Mouse (Mus musculus) adrenal gland, postnatal 25 days (tissue): Measurements from ENCODE around the gene Prkch. TPM values are rescaled to one million over a fixed set of nuclear protein-coding genes. Genes with fewer than 3 reads are reported as not detected.
"Not testable (repeated sequence)": the region's sequence is repeated elsewhere in the genome, so short reads cannot be mapped to it uniquely, and the experiment has no call there.

Experiments used
- DNase-seq: peaks from one replicate; pipeline ENCODE4 v3.0.0; 2021; ENCODE audit warnings: mixed read lengths
- long read RNA-seq: library from polyadenylated mRNA; stranded (forward); transcript quantifications from one replicate; pipeline ENCODE4 v2.0.0, GENCODE M21; 2021
- total RNA-seq: library from RNA; stranded (reverse); gene quantifications from 2 replicates; pipeline ENCODE4 v1.2.3, GENCODE M21; 2021

Prkch gene
- 13.6 and 15.2 TPM in 2 replicates for total RNA-seq
- long read RNA-seq, transcript Prkch-201 (14 exons, 3,545 nt): major isoform, 23 of 34 reads
- long read RNA-seq, partial matches to known transcripts: 4 of 34 reads
- long read RNA-seq, other reads (novel, unspliced or antisense): 7 of 34 reads

DNA sequence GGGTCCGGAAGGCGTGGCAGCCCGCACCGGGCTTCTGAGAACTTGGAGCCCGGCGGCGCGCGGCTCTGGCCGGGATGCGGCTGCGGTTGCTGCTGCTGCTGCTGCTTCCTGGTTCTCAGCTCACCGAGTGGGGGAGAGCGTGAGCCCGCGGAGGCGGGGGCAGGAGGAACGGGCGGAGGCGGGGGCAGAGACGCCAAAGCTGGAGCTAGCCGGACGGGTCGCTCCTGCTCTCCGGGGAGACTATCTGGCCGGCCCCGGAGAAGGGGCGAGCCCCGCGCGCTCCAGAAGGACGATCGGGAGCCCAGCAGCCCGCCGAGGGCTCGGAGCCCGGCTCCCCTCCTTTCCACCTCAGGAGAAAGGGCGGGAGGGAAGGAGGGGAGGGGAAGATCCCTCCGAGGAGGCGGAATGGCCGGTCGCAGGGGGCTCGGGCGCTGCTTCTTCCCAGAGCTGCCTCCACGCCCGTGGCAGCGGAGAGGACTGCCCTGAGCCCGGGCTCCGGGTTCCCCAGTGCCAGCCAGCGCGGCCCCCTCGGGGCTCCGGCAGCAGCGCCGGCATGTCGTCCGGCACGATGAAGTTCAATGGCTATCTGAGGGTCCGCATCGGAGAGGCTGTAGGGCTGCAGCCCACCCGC, at the start of gene Prkch:
TSS of gene Prkch (plus strand) at position 187 of the 631 bp plus-strand sequence.
- DNase-seq: peak; percentile 82

GRCm38 (mm10) chr12:73537499-73538138, 47.0 kb upstream of the Prkch start:
- peak; percentile 26 for DNase-seq

DNA sequence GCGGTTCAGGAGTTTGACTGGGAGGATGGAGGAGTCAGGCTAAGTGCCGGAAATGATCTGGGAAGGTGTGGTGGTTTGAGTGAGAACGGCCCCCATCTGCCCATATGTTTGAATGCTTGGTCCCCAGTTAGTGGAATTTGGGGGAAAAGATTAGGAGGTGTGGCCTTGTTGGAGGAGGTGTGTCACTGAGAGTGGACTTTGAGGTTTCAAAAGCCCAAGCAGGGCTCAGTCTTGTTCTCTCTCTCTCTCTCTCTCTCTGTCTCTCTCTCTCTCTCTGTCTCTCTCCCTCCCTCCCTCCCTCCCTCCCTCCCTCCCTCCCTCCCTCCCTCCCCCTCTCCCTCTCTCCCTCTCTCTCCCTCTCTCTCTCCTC, 46.5 kb upstream of the Prkch start:
- DNase-seq: not testable (repeated sequence)

GRCm38 (mm10) chr12:73539151-73539550, 45.4 kb upstream of the Prkch start:
- DNase-seq: no peak

DNA sequence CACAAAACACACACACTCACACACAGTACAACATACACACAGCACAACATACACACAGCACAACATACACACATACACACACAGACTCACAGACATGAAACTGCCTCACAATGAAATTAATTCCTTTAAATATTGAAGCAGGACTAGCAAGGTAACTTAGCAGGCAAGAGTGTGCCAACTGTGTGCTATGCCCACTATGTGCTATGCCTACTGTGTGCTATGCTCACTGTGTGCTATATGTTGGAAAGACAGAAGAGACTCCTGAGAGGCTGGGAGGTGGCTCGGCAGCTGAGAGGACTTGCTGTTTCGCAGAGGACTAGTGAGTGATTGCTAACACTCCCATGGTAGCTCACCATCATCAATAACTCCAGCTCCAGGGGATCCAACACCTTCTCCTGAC, 44.2 kb upstream of the Prkch start:
- no peak for DNase-seq

- DNase-seq: no peak
Measured at GRCm38 (mm10) chr12:73543191-73543590, 41.4 kb upstream of the Prkch start.

DNA sequence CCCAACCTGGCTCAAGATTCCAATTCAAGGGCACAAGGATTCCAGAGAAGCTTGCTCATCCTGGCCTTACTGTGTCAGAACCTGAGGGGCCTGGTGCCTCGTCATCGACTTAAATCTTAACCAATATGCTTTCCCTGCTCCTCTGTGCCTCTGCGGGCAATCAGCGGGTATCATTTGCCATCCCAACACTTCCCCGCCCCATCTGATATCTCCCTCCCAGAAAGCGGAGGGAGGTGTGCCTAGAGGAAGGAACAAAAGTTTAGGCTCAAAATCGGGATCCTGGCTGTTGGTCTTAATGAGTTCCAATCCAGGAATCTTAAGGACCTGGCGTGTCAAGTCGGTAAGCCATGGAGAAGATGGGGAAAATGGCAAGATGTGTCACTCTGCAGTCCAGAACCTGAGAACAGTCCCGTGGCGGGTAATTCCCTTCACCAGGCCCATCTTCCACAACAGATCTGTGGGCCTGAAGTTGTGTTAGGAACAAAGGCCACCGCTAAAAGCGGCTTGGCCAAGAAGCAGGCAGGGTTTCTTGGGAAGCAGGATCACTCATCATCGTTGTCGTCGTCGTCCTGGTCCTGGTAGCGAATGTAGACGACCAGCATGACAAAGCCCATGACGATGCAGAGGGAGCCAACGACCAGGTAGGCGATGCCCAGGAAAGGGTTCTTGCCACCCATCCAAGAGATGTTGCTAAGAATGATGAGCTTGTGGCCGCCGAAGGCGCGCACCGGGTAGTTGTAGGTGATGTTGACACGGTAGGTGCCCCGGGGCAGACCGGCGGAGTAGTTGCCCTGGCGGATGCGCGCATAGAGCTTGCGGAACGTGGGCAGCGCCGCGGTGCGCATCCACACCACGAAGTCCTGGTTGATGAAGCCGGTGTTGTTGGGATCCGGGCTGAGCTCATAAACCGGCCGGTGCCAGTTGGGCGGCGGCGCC, 39.6 kb upstream of the Prkch start:
- DNase-seq: no peak

DNA sequence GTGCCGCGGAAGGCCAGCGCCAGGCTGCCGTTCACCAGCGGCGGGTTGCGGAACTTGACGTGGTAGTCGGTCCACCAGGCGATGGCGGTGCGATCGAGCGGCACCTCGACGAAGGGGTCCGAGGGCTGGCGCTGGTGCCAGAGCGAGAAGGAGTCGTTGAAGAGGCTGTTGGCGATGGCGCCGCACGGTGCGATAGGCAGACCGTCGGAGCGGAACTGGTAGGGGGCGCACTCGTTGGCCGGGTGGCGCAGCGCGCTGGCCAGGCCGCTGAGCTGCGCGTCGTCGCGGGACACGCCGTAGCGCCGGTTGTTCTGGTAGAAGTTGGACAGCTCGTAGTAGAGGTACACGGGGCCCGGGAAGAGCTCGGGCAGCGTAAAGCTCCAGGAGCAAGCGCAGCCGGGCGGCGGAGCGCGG, 38.9 kb upstream of the Prkch start:
- DNase-seq: peak; percentile 49

GRCm38 (mm10) chr12:73546086-73546711, 38.4 kb upstream of the Prkch start, which contains the start of gene Tmem30b:
Tmem30b (minus strand) TSS chr12:73546392.
- DNase-seq: peak; percentile 12

- no peak for DNase-seq
Measured at GRCm38 (mm10) chr12:73547646-73548045, 37.0 kb upstream of the Prkch start.

GRCm38 (mm10) chr12:73548259-73548658, 36.3 kb upstream of the Prkch start:
- DNase-seq: no peak

DNA sequence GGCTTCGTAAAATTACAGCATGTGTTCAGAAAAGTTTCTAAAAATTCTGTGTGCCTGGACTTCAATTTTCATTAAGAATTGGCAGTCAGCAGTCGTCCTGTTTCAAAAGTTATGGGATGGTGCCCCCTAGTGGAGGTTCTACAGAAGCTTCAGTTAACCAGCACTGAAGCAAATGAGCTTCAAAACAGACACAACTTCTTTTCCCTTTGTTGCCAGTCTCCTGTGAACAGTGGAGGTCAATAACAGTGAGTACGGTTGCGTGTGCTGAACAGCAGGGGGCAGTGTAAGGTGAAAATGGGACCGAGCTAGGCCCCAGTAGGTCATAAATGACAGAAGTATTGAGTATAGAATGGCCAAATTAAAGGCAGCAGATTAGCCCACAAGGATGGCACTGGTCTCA, 30.4 kb upstream of the Prkch start:
- DNase-seq: peak; percentile 53

DNA sequence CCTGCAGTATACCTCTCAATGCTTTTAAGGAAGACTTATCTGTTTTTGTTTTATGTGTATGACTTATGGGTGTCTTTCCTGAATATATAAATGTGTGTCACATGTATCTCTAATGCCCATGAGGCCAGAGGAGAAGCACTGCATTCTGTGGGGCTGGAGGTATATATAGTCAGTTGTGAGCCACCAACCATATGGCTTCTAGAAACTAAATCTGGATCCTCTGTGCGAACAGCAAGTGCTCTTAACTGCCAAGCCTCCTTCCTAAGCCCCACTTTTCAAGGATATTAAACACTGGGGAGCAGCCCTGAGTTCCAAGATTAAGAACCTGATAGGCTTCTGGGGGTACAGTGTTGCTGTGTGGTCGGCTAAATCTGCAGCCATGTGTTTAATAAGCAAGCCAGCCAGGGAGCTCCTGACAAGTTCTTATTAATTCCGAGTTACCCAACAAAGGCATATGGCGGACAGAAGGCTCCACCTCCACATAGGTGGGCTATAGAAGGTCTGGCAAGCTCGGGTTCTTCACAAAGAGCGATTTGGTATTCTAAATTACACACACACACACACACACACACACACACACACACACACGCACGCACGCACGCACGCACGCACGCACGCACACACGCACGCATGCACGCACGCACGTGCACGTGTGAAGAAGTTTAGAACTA, 25.9 kb upstream of the Prkch start:
- no peak for DNase-seq

GRCm38 (mm10) chr12:73560091-73560490, 24.5 kb upstream of the Prkch start:
- DNase-seq: peak; percentile 18

DNA sequence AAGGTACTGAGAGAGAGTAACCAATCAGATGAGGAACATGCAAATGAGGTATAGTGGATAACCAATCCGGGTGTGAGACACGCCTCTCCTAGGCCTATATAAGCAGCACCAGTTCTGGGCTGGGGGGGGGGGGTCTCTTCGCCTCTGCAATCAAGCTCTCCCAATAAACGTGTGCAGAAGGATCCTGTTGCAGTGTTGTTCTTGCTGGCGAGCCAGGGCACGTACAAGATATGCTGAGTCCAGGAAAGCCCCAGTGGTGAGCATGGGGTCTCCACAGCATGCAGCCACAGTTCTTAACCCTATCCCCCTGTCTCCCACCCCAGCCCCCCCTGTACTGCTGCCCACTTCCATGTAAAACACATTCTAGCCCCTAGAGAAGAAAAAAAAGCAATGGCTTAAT, 21.5 kb upstream of the Prkch start:
- DNase-seq: not testable (repeated sequence)

GRCm38 (mm10) chr12:73564176-73564575, 20.4 kb upstream of the Prkch start:
- DNase-seq: no peak

GRCm38 (mm10) chr12:73564795-73565619, 19.6 kb upstream of the Prkch start:
- DNase-seq: no peak

- no peak for DNase-seq
Measured at GRCm38 (mm10) chr12:73565620-73565969, 19.0 kb upstream of the Prkch start.

DNA sequence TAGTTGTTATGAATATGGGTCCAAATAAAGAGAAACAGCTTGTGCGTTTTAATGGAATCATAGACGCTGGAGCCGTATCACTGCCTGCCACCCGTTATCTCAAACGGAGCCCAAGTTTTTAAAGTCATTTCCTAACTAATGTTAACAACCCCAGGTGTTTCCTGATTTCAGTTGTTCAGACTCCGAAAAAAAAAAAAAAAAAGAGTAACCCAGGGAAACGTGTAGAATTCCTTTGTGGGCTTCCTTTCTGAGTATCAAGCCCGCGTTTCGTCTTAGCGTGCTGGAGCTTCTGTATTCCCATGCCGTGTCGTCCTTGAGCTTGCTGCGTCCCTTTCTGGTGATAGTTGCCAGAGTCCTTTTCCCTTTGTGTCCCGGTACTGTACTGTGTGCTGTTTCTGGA, 10.0 kb upstream of the Prkch start:
- no peak for DNase-seq

DNA sequence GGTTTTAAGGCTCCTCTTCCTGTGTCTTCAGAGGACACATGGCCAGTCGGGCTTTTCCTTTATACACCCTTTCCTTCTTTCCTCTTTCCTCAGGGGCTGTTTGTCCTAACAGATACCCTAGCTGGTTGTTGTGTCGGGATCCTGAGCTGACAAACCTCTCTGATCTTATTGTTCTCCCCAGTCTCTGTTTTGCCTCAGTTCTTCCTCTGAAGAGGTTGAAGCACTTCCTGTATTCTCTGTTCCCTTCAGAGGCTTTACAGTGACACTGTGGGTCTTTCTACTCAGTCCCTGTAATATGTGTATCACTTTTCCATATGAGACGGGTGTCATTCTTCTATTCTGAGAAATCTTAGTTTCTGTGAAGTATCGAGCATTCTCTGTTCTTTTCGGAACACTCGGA, 6.5 kb upstream of the Prkch start:
- no peak for DNase-seq

- no peak for DNase-seq
Measured at GRCm38 (mm10) chr12:73580811-73581210, 3.8 kb upstream of the Prkch start.
